Mouse (Mus musculus) neutrophil, adult 5-6 weeks (primary cell): Measurements from ENCODE around the gene Cxadr. TPM values are rescaled to one million over a fixed set of nuclear protein-coding genes. Genes with fewer than 3 reads are reported as not detected.

Source experiments
- ATAC-seq: fragments of 151-379, 151-347 bp; 2 replicates; pipeline ENCODE4 v1.8.0; 2017; ENCODE audit warnings: mild to moderate bottlenecking, moderate TSS enrichment; ENCODE audit not compliant: insufficient number of reproducible peaks, poor library complexity, low FRiP score, severe bottlenecking; ENCODE audit errors: extremely low read depth
- total RNA-seq: library from RNA; stranded (forward); fragments of 200-1000 nt; gene quantifications from 2 replicates; pipeline ENCODE4 v1.2.3, GENCODE M21; 2017

The Cxadr gene
- total RNA-seq, 1 experiment from 2014 or later = 3.4 TPM

DNA sequence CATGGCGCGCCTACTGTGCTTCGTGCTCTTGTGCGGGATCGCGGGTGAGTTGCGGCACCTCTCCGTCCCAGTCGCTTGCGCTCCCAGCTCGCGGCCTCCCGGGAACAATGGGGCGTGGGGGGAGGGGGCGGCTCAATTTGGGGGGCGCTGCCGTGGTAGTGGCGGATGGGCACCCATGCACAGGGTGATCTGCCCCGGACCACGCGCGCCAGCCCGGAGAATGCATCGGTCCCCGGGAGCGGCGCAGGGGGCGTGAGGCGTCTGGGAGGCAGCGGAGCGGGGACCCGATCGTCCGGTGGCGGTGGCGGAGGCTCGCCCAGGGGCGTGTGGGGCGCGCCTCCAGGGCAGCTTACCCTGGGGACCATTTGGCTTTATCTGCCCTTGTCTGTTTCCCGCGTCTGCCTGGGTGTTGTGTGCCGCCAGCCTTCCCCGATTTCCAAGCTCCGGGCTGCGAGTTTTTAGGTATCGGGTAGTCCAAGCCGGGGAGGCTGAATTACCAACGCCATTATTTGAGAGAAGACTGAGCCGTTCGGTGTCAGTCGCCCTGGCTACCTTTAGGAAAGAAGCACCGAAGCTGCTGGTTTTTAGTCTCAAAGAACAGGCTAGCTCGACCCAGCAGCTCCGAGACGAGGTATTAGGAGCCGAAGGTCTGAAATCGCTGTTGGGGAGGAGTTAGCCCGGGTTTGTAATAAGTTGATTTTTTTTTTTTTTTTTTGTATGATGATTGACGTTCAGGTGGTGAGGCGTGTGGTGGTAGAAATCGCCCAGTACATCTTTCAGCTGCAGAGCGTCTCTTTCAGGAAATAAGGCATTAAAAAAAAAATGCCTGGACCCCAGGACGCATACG lies 765 bp downstream of the Cxadr start:
- ATAC-seq = no peak

GRCm38 (mm10) chr16:78302678-78303050 lies 1.4 kb downstream of the Cxadr start:
- no peak for ATAC-seq

- ATAC-seq = no peak
Measured at GRCm38 (mm10) chr16:78305606-78306100, 4.4 kb downstream of the Cxadr start.

GRCm38 (mm10) chr16:78306606-78307005 lies 5.3 kb downstream of the Cxadr start:
- ATAC-seq = no peak

- no peak for ATAC-seq
Measured at GRCm38 (mm10) chr16:78307476-78308192, 6.3 kb downstream of the Cxadr start.

DNA sequence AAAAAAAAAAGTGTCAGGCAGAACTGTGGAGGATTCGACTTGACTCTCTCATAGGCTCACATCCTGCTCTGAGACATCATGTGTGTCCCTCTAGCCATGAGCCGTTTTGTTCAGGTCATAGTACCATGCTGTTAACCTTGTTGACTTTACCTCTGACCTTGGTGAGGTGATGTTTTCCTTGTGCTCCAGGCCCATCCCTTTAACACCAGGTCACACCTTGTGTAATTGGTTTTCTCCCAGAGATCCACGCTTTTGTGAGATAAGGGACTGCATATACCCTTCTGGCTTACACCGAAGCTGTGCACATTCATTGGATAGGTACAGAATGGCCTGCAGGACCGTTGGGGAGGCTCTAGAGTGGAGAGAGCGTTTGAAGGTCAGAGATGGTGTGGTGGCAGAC lies 8.0 kb downstream of the Cxadr start:
- no peak for ATAC-seq

DNA sequence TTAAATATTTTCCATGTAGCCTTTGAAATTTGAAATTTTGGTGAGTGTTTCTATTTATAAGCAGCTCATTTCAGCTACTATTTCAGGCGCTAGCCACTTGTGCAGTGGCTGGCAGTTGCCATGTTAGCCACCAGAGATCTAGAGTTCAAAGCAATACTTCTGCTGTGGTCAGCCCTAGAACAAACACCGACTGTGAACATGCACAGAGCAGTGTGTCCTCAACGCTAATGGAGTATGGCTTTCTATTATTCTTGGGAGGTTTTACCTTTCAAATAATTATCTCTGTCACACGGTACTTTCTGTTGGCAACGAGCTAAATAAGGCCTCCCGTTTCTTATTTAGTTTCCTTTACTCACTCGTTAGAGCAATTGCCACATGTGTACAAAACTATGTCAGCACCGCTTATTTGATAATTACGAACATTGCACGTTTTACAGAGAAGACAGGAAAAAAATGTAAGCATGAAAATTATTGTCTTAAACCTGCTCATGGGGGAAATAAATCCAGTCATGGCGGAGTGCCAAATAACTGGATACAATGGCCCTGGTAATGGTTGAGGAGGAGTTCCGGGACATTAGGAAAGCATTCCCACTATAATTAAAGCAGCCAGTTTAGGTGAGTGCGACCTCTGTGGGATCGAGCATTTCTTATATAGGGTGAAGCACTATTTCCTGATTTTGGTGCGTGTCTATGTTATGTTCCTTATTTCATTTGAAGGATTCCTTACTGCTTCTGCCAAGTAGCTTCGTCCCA lies 12.0 kb downstream of the Cxadr start:
- ATAC-seq = no peak

DNA sequence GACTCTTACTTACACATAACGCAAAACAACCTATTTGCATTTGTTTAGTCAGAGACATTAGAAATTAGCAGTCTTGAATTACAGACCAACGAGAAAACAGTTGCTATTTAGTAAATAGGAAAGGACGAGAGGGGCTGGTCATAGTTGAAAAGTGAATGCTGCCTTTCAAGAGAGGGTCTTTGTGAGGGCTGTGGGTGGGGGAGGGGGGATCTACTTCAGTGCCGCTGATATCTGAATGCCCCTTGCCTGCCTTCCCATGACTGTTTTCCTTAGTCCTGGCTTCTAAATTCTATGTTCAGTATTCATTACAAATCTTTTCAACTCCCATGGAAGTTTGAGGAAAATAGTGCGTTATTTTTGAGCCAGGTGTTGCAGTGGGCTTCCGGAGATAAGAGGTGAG lies 12.7 kb downstream of the Cxadr start:
- no peak for ATAC-seq

DNA sequence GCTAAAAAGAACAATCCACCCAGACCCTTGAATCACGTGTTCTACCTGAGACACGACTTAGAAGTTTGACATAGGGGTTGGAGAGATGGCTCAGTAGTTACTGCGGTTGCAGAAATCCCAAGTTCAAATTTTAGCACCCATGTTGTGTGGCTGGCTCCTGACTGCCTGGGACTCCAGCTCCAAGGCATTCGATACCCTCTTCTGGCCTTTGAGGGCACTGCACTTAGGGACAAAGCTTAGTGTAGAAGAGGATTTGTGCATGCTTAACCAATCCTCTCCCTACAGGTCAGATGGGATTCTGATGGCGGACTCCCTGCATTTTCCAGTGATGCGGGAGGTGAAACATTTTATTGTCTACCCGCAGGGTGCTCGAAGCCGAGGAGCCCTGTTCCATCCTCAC lies 15.6 kb downstream of the Cxadr start:
- ATAC-seq = peak; percentile 41; the same call in 1 of the 2 replicates

DNA sequence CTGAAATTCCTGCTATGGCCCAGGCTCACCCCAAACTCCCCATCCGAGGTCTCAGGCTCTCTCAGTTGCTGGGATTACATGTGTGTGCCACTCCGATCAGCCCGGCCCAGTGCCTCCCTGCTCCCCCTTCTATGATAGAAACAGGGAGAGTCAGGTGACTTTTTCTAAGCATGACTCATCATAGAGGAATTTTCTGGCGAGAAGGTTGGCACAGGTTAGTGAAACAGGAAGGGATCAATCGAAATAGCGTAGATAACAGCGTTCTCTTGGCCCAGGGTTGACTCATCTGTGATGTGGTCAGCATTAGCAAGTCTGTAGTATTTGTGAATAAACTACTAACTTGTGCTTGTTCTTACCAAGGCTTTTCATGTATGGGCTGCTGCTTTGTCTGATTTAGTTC lies 16.7 kb downstream of the Cxadr start:
- ATAC-seq = no peak

DNA sequence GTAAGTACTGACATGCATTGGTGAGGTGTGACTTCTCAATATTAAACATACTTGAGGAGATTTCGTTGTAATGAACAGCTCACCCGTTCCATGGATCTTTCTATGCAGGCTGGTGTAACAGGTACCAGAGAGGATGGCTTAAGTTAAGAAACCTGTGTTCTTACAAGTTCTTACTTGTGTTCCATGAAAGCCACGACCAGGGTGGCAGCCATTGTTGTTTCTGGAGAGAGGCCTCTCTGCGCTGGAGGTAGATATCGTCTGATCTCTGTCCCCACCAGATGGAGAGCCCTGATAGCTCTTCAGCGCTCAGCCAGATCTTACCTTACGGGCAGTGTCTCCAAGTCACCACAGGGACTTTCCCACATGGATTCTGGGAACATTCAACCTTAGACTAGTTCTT lies 18.4 kb downstream of the Cxadr start:
- ATAC-seq = no peak

GRCm38 (mm10) chr16:78321559-78321958 lies 20.3 kb downstream of the Cxadr start:
- no peak for ATAC-seq

DNA sequence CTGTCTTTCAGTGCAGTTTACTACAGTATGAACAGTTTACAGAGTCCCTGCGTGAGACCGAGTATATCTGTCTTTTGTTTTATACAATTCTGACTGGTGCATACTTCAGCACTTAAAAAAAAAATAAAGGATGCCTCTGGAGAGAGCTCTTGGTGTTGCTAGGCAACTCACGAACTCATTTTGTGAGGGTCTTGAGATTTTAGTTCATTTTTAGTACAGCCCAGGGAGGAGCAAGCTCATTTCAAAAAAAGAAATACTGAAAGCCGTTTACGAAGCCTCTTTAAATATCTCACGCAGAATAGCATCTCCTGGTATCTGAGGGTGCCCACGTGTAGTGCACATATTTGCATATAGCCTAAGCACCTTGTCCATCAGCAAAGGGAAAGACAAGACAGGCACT lies 20.9 kb downstream of the Cxadr start:
- ATAC-seq = no peak

GRCm38 (mm10) chr16:78325972-78326848 lies 24.9 kb downstream of the Cxadr start:
- no peak for ATAC-seq

DNA sequence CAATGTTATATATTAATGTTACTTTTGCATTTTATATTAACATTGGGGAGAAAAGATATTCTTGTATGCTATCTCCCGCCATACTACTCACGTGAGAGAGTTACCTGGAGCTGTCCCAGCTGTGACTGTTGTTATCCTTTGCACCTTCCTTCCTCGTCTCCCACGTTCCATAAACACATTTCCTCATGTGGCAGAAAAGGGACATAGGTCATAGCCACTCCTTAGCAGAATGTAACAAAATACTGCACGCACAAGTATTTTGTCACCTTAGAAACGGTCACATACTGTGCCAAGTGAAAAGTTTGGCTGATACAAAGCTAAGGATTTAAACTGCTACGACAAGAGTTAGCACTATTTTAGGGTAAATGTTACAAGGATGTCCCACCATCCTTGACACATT lies 26.3 kb downstream of the Cxadr start:
- ATAC-seq = no peak

GRCm38 (mm10) chr16:78327999-78328398 lies 26.7 kb downstream of the Cxadr start:
- no peak for ATAC-seq

DNA sequence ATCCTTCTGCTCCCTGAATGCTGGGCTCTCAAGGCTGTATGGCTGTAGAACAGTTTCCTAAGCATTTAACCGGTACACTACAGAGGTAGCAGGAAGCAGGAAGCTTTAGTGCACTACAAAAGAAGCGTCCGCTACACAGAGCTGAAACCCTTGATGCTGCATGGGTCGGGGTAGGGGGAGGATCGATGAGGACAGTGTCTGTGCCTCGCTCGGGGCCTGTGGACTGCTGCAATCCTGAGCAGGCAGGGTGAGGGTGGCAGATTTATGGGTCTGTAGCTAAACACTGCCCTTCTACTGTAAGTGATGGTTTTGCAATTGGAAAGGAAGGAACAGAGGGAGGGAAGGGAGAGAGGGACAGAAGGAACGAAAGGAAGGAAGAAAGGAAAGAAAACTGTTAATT lies 35.9 kb downstream of the Cxadr start:
- ATAC-seq = no peak

- ATAC-seq = no peak
Measured at GRCm38 (mm10) chr16:78341356-78341755, 40.1 kb downstream of the Cxadr start.

GRCm38 (mm10) chr16:78342767-78343166 lies 41.5 kb downstream of the Cxadr start:
- ATAC-seq = no peak
